Mouse (Mus musculus): Measurements from ENCODE around the gene Upk3a.
A peak's percentile ranks its signal among the peaks of the same experiment; 100 is the strongest.

The Upk3a gene

DNA sequence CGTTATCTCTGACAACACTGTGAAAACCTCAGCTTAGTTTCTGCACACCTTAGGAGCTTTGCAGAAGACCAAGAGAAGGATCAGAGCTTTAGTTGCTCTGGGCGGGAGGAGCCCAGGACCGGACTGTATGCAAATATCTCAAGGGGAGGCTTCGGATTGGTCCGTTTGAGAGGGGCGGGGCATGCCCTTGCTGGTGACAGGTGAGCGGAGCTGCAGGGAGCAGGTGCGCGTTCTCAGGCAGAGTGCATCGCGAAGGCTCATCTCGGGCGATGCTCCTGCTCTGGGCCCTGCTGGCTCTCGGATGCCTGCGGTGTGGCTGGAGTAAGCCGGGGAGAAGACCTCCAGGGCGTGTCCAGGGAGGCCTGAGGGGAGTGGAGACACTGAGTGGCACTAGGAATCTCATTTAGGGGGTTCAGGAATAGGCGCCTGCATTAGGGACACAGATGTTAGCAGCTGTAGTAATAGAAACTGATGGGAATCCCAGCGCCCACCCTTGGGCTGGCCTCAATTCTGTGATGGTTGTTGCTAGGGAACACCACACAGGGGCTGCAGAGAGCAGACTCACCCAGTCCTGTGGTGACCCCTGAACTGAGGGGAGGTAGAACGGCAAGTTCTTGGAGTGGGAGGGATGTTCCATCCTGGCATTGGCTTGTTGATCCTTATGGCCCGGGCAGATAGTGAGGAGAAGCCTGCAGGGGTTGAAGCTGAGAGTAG is at the start of gene Upk3a:
Gene Upk3a, plus strand, starts transcription at position 191 of the 714 bp plus-strand sequence.
- no peak for DNase-seq

DNA sequence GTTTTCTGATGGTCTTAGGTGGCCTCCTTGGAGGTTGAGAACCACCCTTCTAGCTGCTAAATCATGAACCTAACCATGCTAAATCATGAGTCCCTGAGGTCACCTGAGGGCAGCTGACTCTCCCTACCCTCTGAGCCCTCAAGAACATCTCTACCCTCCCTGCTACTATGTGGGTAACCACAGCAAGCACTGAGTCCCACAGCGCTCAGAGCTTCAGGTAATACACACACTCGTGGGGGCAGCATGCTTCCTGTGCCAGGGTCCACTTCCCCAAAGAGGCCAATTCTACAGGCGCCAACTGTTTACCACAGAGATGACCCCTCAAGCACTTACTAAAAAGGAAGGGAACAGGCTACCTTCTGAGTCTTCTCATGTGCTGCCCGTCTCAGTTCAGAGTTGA is 48.4 kb upstream of the Upk3a start:
- no peak for DNase-seq

DNA sequence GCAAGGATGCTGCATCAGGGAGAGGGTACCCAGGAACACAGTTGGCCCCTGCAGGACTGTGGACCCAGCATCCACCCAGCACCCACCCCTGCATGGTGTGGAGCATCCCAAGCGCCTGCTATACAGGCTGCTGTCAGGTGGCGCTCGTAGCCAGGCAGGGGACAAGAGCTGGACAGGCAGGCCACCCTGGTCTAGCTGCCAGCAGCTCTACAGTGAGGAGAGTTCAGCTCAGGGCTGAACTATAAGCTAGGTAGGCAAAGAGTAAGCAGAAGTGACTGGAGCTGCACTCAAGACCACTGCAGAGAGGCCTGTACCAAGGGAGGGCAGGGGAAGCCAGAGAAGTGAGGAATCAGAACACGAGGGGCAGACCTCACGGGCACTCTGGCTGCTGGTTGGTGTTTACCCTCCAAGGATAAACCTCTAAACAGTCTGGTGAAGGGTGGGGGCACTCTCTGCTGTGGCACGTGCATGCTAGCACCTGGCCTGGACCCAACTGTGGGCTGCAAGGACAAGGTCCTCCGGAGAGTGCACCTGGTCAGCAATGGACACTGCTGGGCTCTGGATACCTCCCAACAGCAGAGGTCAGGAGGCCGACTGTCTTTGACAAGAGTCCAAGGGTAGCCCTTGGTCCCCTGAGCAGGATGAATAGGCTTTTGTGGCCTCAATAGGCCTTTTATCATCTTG is 43.9 kb upstream of the Upk3a start:
- DNase-seq: no peak

DNA sequence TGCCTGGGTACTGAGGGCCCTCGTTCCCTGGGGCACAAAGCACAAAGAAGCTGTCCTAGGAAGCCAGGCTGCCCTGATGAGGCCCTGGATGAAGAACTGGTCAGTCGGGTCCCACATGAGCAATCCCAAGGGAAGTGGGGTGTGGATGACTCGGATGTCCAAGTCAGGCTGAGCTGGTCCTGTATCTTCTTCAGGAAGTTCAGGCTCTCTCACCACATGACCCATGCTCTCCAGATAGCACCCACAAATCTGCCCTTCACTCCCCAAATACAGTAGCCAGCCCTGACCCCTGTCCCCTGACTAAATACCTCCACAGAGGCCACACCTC is 43.4 kb upstream of the Upk3a start:
- no peak for DNase-seq

DNA sequence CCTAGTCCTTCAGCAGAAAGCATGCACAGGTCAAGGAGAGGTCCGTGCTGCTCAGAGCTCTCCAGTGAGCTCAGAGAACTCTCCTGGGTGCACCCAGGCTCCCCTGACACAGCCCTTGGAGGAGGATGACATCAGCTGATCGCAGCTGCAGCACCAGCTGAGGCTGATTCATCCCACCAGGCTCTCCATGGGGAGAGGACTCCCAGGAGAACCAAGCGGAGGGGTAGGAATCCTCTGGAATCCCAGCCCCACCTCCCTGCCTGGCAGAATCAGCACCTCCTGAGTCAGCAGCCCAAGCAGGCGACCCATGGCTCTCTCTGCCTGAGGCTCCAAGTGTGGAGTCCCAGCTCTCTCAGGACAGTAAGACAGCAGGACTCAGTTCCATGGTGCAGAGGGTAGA is 41.2 kb upstream of the Upk3a start:
- DNase-seq: no peak

- no peak for DNase-seq
Observed at GRCm38 (mm10) chr15:84981609-84982313, 35.2 kb upstream of the Upk3a start.

DNA sequence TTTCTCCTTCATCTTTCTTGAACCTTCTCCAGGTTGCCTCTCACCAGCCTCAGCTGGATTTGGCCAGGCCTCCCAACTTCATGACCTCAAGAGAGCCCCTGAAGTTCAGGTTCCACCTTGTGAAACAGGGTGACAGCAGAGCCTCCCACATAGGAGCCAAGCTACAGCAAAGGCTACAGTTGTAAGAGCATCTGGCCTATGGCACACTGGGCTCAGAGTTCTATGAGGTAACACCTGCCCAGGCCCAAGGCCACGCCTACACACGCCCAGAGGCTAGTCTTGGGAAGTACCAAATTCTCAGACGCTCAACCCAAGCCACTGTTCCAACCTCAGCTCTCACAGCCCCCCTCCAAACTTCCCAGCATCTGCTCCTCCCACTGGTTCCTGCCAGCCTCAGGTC is 34.1 kb upstream of the Upk3a start:
- no peak for DNase-seq

GRCm38 (mm10) chr15:84983721-84984120 is 33.2 kb upstream of the Upk3a start:
- DNase-seq: no peak

- DNase-seq: no peak
Observed at GRCm38 (mm10) chr15:84985516-84986160, 31.3 kb upstream of the Upk3a start.

GRCm38 (mm10) chr15:84986171-84987019 is 30.5 kb upstream of the Upk3a start:
- DNase-seq: no peak

GRCm38 (mm10) chr15:84987020-84987815 is 29.7 kb upstream of the Upk3a start:
- peak; percentile 60 for DNase-seq

GRCm38 (mm10) chr15:84987874-84988825 is 28.8 kb upstream of the Upk3a start, which contains the start of gene 5031439G07Rik:
Gene 5031439G07Rik (minus strand): TSS chr15:84988551.
- peak; percentile 86 for DNase-seq

- no peak for DNase-seq
Observed at GRCm38 (mm10) chr15:84989098-84989497, 27.8 kb upstream of the Upk3a start.

- no peak for DNase-seq
Observed at GRCm38 (mm10) chr15:84989771-84990170, 27.2 kb upstream of the Upk3a start.

DNA sequence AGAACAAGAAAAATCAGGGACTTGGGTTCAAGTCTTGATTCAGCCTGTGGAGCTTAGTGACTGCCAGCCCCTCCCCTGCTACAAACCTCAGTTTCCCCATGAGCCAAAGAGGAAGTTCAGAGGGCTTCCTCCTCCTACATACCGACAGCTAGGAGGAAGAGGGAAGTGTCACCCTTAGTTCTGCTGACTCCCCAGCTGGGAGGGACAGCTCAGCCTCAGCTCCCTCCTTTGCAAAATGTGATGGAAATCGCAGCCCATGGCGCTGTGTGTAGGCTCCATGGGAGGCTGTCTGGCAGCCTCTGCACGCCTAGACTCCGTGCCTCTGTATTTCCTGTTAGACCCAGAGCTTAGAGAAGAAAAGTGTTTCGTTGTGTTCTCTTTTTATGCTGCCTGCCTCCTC is 22.4 kb upstream of the Upk3a start:
- DNase-seq: no peak

GRCm38 (mm10) chr15:84995041-84995440 is 21.9 kb upstream of the Upk3a start:
- DNase-seq: no peak

GRCm38 (mm10) chr15:84995967-84996366 is 21.0 kb upstream of the Upk3a start:
- DNase-seq: peak; percentile 62

GRCm38 (mm10) chr15:84997768-84998454 is 19.0 kb upstream of the Upk3a start:
- no peak for DNase-seq

DNA sequence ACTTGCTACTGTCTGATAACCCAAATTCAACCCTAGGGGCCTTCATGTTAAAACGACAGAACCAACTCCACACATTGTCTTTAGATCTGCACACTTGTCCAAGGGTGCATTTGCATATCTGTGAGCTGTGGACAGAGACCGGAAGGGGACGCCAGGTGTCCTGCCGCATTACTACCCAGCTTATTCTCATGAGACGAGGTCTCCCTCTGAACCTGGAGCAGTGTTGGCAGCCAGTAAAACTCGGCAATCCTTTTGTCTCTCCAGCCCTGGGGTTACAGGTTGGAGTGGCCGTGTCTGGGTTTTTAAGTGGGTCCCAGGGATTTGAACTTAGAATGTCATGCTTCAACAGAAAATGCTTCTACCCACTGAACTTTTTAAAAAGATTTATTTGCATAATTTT is 17.0 kb upstream of the Upk3a start:
- no peak for DNase-seq
